Mouse (Mus musculus) 416B (cell line): ENCODE measurements at regions not wholly inside any gene's neighbourhood (a gene's known extent, or its start where the extent isn't known, plus 50 kb on each side); places are given as distances from the start of the nearest gene placed in this dataset.

ENCODE experiments used
- DNase-seq: peaks from one replicate; pipeline ENCODE4 v3.0.0; 2011; ENCODE audit warnings: low read depth

DNA sequence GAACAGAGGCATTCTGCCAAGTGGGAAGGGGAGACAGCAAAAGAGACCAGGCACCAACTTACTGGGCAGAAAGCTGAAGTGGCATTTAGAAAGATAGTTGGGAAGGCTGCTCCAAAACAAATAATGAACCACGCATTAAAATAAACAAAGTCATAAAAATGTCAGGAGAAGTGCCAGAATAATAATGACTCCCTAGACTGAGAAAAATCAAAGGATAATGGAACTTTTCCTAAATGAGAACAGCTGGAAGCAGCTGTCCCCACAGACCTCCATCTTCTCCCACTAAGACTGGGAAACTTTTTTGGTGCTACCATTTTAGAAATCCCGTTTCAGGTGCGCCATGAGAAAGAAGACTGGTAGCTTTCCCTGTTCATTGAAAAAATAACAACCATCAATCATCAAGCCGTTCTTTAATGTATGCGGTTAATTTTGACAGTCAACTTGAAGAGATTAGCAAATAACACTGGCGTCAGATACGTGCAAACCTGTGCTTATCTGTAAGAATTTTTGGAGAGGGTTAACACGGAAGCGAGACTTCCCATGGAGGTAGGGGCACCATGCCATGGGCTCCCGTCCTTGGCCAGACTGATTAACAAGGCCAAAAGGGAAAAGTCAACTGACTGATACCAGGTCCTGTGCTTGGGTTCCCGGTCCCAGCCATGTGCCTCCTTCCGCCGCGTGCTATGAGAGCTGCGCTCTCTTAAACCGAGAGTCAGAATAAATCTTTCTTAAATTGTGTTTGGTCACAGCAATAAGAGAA is 286.1 kb upstream of the Id4 start:
- no peak for DNase-seq

DNA sequence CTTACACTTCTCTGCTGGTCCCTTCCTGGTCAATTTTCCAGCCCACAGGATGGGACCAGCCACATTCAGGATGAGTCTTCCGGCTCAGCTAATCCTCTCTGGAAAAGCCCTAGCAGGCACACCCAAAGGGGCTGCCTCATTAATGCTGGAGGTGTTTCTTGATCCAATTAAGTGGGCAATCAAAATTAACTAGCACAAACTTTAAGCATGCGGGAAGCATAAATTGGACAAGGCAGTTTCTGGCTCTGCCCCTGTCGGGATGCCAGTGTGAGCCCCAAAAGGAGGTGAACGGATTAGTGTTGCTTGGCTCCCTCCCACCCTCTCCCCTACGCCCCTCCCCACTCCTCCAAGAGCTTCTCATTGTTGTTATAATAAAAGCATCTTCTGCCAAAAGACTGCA is 262.5 kb upstream of the Id4 start:
- DNase-seq, result no peak

DNA sequence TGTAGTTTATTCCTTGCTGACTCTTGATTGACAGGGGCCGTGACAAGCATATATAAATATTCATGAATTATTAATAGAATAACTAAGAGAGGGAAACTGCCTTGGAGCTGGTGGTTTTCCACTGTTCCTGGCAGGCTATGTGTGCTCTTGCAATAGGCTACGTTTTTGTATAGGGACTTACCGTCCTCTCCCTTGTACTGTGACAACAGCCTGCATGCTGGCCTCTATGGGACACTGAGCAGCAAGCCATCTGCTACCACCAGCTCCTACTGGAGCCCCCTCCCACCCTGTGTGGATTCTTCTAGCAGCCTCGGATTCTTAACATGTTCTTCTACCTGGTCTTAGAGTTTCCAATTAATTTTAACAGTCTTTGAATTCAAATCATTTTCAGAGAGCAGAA is 261.6 kb upstream of the Id4 start:
- no peak for DNase-seq

DNA sequence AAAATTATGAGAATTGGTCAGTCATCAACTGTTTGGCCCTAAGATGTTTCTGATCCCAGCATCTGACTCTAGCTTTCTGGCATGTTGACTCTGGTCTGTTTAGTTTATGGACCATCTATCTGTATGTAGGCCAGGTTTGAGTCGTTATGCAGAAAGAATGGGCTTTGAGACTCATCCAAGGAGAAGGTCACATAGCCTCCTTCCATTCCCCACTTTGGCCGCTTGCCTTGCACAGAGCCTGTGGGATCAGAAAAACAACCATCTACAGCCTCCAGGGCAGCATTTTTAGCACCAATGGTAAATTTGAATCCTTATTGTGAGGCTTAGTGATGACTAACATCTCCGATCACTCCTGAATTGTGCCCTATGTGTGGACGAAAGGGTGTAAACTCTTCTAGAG is 257.9 kb upstream of the Id4 start:
- no peak for DNase-seq

DNA sequence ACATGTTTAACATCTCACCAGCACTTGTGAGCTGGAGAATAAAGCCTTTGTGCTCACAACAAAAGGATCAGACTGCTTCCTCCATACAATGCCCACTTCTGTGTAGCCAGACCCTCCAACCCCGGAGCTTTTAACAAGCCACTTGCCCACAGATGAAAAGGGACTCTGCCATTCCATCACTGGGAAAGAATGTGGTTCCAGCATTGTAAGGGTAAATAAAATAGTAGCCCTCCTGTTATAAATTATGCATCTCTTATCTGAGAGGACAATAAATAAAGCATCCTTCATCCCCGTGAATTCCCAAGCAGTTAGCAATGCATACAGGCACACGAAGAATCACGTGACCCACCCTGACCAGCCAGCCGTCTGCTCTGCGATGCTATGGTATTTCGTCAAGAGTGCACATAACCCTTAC is 247.7 kb upstream of the Id4 start:
- DNase-seq, result no peak

DNA sequence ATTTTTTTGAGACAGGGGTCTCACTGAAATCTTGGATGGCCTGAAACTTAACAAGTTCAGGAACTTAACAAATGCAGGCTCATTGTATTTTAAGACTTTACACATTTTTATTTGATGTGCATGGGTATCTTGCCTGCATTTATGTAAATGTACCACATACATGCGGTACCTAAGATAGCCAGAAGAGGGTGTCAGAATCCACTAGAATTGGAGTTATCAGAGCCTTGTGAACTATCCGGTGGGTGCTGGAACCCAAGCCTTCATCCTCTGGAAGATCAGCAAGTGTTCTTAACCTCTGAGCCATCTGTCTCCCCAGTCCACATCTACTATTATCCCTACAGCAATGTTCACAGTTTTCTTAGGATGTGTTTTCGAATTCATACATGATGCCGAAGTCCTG is 245.7 kb upstream of the Id4 start:
- DNase-seq, result peak; percentile 16

DNA sequence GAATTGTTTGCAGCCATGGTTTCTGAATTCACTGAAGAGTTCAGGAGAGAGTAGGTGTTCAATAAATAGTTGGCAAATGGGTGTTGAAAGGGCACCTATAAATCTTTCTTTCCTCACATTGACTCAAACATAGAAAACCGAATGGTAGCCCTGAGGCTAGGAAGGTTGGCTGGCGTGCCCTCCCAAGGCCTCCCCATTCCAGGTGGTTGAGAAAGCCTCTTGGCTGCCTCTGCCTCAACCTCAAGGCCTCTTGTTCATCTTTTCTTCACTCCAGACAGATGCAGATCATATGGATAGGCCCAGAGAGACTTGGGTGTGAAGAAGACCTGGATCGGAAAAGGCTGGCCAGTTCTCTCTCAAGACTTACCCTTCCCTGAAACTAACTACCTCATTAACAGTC is 245.0 kb upstream of the Id4 start:
- DNase-seq, result no peak

DNA sequence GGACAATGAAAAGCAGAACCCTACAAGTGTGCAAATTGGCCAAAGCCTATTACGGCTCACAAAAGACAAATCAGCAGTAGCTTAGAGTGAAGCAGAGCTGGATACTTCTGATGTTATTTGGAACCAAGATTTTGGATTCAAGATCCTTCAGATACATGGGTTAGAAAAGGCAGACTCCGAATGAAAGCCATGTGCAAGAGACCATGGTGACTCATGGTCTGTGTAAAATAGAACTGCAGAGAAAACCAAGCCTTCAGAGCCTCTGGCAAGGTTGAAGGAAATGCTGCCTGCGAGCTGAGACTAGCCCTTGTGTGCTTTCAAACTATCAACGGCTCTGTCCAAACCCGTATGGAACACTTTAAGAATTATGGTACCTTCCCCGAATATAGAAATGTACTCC is 244.4 kb upstream of the Id4 start:
- no peak for DNase-seq

DNA sequence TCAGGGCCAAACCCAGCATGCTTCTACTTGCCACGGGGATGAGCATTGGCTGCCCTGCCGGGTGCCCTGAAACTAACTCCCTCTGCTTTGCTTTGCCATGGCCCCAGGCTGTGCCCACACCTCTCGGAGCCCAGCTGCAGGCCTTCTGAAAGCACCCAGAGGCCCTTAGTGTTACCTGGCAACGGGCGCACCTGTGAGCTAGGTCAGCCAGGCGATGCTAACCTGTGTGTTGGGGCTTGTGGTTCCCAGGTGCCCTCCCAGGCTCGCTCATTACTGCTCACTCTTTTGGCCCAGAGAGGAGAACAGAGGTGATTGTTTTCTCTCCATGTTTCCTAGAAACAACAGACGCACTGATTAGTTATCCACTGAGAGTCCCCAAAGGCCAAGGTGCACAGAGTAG is 243.4 kb upstream of the Id4 start:
- DNase-seq, result no peak

DNA sequence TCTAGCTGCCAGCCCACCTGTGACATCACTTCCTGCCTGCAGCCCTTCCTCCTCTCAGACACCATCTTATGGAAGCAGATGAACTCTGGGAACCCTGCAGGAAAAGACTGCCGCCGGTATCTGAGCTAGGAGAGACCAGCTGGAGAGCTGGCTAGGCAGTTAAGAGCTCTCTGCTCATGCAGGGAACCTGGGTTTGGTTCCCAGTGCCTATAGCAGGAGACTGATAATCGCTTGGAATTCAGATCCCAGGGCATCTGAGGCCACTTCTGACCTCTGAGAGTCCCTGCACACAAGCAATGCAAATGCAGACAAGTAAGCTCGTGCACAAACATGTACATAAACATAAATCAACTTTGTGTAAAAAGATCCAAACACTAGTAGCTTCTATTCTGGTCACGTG is 242.4 kb upstream of the Id4 start:
- peak; percentile 5 for DNase-seq

DNA sequence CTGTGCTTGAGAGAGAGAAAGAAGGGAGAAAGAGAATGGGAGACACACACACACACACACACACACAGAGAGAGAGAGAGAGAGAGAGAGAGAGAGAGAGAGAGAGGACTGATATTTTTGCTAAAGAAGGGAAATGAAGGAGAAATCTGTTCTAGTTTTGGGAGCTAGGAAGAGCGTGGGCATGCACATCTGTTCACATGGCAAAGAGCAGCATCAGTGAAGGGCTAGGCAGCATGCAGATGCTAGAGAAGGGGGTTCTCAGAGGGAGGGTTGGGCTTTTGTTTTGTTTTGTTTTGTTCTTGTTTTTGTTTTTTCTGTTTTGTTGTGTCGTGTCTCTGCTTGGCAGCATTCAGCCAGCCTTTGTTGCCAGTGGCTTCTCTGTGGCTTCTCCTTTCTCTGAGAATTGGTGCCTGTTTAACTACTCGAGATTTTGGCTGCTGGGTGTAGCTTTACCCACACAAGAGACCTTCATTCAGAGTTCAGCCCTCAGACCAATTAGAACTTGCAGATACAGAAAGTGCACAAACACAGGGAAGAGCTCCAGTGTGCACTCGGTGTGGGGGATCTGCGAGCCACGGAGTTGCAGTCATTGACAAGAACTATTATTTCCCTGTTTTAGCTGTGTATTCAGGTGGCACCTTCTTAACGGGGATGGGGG is 237.9 kb upstream of the Id4 start:
- no peak for DNase-seq

DNA sequence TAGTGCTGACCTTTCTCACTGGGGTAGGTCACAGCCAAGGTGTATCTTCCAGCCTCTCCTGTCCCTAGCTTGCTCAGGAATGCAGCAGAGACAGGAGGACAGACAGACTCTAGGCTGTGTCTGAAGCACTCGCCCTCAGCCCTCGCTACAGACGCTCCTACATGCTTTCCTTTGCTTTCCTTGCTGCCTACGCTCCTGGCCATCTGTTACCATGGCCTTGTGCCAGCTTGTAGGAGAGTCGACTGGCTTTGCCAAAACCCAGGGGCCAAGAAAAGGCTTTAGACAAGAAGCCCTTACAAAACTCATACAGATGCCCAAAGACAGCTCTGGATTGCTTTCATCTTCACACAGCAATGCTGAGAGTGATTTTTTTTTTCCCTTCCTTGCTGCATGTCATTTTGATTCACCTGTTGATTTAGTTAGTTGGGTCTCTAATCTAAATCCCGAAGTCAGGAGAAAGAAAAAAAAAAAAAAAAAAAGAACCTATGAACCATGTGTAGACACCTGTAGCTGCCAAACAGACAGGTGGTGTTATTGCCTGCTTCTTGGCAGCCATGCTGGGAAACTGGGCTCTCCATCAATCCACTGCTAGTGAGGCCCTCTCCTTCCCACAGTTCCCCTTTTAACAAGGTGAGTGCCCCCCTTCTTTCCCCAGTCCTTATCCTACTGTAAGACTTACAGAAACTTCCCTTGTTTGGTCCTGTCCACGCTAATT is 233.1 kb upstream of the Id4 start:
- DNase-seq, result no peak

DNA sequence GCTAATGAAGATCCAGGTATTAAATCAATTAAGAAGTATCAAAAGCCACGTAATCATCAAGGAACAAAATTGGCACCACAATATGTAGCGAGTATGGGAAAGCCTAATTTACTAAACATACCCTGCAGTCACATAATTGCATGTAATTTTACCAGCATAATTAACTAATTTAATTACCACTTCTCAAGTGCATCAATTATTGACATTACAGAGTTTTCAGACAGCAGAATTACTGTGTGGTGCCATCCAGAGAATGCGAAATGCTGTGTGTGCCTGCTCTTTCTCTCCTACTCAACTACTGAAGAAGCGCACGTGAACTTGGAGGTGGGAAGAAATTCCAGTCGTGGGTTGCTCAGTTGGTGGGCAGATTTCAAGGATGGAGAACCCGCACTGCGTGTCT is 229.5 kb upstream of the Id4 start:
- no peak for DNase-seq

DNA sequence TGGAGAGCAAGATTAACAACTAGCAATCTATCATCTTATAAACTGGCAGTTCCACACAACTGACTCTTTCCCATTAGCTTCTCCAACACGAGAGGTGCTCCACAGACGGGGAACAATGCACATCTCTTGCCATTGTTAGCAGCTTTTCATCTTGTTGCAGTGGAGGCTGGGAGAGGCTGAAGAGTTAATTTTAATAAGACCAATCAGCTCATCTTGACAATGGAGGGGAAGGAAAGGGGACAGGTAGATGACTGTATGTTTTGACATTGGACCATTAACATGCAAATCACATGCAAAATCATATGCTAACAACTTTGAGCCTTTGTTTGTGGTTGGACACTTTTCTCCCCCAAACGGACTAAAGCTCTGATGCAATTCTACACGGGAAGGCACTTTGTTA is 218.9 kb upstream of the Id4 start:
- no peak for DNase-seq

DNA sequence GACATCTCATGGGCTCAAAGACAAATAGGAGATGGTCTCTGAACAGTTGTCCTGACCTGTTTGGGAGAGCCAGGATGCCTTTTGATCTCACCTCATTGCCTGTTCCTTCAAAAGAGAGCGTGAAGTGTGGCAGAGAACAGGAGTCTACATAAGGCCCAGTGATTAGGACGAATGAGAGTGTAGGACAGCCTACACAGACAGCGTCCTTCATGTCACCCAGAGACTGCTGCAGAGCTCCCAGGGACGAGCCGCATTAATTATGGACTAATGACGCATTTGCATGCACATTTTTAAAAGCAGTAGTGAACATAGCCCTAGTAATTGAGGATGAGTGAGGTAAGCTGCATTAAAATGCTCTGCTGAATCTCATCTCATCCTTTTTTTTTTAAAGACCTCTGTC is 218.5 kb upstream of the Id4 start:
- no peak for DNase-seq

DNA sequence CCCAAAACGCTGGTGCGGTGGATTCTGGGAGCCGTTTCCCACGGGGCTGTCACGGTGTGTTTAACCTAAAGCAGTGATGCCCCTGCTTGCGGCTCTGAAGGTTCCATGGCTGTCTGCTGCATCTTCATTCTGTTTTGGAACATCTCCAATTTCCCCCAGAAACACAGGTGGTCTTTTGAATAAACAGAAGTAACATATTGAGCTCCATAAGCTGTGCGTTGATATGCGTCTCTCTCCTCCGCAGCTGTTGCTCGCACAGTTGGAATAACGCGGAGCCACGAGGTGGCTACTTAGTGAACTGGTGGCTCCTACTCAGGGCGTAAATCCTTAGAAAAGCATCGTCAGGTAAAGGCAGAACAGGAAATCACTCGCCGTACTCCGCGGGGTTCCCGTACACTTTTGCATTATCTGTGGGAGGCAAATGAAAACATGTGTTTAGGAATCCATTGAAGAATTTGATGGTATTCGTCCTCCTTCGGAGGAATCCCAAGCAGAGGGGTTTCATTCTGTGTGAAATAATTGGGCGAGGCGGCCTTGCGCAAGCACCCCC is 214.8 kb upstream of the Id4 start:
- no peak for DNase-seq

DNA sequence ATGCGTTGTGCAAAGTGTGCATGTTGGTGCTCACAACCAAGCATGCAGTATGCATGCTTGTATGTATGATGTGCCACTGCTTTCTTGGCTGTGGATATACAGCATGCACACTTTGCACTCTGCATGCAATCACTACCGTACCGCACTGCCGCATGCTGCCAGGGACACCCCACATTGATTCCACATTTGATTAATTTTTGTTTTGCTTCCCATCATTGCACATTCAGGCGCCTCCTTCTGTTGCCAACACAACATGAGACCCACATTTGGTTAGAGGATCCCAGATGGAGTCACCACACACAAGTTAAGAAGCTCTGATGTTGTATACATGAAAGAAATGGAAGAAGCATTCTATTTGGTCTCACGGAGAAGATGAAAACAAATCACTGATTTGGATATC is 211.2 kb upstream of the Id4 start:
- no peak for DNase-seq

DNA sequence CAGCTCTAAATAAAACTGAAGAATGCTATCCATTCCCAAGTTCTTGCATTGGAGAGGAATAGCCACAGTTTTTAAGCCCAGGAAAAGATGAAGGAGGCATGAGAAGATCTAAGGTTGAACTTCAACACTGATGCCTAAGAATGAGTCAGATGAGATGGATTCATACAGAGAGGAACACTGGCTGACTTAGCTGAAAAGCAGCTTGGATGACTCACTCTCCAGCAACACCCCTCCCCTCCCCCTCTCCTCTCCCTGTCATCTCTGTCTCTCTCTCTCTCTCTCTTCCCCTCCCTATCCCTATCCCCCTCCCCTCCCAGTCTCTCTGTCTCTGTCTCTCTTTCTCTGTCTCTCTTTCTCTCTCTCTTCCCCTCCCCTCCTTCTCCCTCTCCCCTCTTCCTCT is 186.4 kb upstream of the Id4 start:
- DNase-seq, result peak; percentile 2

DNA sequence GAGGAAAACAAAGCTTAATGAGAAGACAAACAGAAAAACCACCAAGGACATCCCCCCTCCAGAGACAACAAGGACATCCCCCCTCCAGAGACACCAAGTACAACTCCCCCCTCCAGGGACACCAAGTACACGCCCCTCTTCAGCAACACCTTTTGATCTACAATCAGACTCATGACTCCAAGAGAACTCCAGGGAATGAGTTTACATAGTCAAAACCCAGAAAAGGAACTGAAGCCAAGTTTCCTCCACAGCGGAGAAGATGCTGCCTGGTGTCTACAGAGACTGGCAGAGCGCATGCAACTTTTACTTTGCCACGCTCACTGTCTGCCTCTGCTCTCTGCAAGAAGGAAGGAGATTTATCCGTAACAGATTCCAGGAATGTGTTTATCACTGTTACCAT is 185.7 kb upstream of the Id4 start:
- DNase-seq, result no peak

DNA sequence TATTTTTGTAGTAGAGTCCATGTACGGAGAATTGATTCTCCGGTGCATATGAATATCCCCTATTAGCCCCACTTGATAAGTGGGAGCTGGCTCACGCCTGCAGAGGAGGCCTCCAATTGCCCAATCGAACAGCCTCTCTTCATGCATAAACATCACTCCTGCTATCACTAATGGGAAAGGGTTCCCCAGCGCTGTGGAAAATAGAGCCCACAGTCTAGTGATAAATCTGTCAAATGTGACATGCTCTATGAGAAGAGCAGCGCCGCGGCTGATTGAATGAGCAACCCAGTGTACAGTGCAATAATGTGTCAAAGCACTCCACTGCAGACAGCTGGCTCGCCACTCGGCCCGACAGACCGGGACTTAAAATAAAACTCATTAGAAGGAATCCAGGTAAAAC is 182.8 kb upstream of the Id4 start:
- no peak for DNase-seq

DNA sequence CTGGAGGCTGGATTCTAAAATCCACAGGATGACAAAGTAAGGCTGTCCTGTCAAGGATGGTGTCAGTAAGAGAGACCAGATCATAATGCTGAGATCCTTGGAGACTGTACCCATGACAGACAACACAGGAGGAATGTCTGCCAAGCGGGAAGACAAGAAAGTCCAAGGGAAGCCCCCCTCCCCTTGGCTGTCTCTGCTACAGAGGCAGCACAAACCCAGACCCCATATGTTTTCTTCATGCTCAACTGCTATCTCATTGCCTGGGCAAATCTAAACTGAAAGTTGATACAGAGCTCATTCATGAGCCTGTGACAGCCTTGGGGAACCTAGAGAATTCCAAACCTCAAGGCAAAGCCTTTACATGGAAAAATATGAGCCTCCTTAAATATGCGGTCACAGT is 177.7 kb upstream of the Id4 start:
- DNase-seq, result no peak

DNA sequence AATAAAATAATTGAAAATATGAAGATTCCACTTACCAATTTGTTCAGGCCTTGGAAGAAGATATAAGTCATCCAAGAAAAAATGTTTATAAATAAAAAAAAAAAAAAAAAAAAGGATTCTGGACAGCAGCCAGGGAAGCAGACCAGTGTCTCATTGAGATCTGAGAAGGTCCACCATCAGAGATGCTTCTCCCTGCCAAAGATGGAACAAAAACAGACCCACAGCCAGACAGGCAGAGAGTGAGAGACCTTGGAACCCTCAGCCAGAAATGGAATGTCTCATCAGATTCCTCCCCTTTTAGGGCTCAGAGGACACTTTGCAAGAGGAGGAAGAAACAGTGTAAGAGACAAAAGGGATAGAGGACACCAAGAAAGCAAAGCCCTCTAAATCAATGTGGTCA is 177.2 kb upstream of the Id4 start:
- DNase-seq, result no peak
